Mouse (Mus musculus) T-cell, adult 2 months (primary cell): ENCODE data around the gene Npas2.

Experiments used
- DNase-seq: peaks from one replicate; pipeline ENCODE4 v3.0.0; 2022; ENCODE audit warnings: low spot score

The Npas2 gene

DNA sequence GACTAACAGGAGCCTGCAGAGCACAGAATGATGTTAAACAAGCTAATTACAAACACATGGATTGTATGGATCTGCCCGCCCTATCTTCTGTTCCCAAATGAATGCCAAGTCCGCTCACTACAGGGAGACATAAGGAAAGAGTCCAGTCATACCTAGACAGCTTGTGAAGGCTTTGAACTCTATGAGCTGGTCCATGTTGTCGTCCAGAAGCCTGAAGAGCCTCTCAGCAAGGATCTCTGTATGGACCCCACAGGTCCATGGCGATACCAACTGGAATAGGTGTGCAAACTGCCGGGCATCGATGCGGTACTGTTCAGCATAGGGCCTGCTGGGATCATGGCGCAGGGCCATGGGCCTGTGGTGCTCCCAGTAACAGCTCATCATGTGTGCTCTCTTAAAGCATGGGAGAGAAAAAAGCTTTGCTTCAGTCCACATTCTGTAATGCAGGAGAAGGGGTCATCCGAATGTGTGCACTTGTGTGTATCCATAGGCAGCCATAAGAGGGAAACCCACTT lies 183.3 kb downstream of the Npas2 start:
- DNase-seq: no peak

DNA sequence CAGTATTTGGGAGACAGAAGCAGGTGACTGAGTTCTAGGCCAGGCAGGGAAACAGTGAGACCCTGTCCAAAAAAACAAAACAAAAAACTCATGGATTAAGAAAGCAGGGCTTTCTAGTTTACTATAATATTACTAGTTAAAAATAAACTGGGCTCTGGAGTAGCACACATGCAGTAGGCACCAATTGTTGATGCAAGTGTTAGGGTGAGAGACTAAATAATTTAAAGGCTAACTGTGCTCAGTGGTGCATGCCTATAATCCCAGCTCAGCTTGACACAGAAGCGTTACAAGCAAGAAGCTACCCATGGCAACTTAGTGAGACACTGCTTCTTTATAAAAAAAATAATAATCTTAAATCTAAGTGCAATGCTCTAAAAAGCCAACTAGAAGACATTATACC lies 185.0 kb downstream of the Npas2 start:
- DNase-seq: no peak

DNA sequence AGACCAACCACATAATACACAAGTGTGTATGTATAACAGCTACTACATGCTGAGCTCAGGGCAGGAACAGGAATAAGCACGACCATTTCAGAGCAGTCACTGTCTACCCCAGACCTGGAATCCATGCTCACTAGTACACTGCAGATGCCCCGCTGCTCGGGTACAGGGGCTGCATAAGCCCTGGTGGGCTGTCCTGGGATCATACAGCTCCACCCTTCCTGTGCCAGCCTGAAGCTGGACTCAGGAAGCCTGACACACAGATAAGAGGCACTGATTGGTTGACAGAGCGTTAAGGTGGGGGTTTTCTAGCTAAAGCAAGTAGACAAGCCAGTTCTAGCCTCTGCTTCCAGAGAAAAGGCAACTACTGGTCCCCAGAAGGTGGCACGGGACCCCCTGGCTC lies 185.5 kb downstream of the Npas2 start:
- no peak for DNase-seq

DNA sequence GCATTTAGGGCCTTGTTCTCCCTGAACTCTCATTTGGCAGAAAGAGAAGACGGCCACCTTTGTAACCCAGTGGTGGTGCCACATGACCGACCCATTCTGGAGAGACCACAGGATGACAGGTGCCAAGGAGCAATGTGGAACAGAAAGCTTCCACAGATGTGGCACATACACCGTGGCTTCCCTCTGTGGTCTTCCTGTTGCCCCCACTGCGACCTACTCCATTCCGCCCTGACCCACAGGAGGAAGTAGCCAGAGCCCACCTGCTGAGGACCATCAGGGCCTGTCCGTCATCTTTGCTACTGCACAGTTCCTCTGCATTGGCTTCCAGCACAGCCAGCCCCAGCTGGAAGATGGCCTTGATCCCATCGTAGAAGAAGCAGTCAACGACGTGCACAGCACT lies 187.5 kb downstream of the Npas2 start:
- no peak for DNase-seq

DNA sequence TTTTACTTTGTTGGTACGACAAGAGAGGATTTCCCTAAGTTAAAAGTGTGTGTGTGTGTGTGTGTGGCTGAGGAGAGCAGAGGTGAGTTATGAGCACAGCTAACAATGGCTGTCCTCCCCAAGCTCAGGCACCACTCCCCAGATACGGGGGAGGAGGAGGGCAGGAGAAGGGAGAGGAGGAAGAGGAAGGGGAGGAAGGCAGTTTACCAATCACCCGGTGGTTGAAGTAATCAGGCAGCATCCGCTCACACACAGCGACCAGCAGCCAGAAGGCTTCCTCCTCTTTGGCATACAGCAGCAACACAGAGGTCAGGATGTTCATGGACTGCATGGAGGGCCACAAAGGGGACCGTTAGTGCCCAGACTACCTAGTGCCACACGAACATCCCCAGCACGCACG lies 191.4 kb downstream of the Npas2 start:
- no peak for DNase-seq

DNA sequence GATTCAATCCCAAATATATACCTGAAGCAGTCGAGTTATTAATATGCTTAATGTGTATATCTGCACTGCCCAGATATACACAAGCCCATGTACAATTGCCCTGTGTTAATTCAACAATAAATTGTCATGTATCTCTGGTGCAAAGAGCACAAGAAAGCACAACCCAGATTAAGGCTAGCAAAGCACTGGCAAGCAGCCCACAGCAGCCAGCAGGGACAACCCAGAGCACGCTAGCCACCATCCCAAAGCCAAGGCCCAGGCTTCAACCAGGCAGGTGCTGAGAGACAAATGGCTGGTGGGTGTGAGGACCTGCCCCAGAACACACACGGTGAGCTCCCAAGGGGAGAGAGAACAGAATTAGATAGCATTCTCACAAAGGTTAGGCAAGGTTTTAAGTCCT lies 192.9 kb downstream of the Npas2 start:
- no peak for DNase-seq

DNA sequence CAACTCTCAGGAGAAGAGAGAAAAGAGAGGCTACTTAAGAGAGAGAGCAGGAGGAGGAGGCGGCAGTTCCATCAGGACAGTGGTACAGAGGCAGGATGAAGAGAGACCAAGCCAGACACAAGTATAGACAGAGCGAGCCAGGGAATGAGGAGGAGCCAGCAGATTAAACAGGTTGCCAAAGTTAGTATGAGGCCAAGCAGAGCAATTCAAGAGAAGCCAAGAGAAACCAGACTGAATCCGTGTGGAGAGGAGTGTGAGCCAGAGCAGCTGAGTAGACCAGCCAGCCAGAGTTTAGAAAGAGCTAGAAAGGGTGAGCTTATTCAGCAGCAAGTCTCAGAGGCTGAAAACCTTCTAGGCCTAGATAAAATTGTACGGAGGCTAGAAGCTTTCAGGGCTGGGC lies 194.0 kb downstream of the Npas2 start:
- no peak for DNase-seq

DNA sequence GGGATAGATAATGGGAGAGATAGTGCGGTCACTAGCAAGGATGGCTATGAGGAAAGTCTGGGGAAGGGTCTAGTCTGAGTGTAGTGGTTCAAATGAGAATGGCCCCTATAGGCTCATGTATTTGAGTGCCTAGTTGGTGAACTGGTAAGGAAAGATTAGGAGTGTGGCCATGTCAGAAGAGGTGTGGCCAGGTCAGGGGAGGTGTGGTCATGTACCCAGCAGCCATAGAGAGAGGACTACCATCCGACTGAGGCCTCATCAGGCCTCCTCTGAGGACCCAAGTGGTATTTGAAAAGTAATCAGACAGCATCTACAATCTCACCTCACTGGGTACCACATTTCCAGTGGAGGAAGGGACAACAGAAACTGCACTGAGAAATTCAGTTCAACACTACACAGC lies 194.6 kb downstream of the Npas2 start:
- no peak for DNase-seq

DNA sequence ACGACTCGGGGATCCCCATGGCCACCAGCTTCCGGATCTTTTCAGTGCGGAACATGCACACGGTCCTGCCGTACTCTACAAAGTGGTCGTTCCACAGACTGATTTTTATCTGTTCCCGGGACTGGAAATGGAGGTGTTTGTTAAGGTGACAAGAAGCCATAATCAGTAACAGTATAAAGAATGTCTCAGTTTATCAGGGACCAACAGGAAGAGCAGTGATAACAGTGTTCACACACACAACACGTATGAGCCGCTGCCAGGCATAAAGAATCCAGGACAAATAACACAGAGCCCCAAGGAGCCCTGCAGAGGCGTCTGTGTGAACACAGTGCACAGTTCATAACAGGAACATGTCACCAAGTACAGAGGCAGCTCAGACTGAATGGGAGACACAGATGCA lies 195.8 kb downstream of the Npas2 start:
- DNase-seq: no peak

DNA sequence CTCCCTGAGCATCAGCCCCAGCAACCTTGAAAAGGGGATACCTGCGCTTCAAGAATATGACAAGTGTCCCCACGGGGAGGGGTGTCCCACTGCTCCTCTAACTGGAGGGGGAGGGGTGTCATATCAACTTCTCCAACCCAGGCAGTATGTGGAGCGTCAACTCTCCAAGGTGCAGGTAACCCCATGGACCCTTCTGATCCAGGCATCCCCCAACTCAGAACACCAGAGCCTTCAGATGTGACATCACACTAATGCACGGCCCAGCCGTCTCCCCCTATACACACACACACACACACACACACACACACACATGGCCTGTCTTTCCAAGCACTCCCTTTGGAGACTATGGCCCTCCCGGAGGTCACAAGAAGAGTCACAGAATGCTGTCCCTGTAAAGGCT lies 198.1 kb downstream of the Npas2 start:
- DNase-seq: no peak

DNA sequence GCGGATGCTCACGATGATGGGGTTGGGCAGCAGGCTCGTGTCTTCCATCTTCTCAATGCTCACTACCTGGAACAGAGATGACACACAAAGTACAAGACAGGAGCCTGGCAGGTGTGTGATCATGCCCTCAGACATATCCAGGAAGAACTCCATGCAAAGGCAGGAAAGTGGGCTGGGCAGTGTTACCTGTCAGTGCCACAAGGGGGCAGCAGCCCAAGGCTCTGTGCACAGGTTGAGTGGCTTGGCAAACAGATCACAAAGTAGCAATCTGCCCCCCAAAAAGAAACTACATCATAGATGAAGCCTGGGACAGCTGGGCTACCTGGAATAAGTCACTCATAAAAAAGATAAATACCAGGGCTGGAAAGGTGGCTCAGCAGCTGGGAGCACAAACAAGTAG lies 198.7 kb downstream of the Npas2 start:
- DNase-seq: peak; percentile 55

DNA sequence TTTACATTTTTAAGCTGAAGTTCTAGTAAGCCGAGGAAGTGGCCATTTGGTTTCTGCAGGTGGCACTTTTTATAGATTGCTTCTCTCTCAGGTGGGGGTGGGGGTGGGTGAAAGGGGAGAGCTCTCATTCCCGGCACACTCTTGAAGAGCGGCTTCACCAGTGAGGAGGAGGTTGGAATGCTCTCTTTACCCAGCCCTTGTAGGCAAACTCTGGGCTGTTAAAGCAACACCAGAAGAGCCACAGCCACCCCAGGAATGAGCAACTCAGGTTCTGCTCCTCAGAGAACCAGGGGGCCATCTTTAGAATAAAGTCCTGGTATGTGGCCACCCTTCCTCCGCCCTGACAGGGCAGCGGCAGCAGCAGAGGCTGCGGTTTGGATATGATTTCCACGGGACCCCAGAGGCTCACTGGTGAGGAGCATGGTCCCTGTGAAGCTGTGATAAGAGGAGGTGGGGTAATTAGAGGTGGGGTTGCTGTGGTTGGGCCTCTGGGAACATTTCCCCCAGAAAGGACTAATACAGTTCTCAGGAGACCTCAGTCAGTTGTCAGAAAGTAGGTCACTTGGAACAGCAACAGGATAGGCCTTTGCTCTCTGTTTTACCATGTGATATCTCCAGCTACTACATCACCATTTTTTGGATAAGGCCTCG lies 199.8 kb downstream of the Npas2 start:
- DNase-seq: no peak

DNA sequence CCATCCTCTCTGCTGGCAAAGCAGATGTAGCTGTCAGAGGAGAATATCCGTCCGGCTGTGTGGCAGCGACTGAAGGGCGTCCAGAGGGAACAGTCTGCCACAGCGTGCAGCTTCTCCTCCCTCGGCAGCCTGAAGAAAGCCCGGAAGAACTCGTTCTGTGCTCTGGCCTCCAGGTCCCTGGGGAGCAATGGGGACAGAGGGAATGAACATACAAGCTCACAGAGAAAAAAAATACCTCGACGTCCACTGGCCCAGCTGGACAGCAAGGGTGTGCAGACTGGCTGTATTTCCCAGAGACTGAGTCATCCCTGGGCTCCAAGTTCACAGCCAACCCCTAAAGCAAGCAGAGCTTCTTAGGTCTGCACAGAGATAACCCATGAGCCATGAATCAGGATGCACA lies 200.6 kb downstream of the Npas2 start:
- DNase-seq: no peak

DNA sequence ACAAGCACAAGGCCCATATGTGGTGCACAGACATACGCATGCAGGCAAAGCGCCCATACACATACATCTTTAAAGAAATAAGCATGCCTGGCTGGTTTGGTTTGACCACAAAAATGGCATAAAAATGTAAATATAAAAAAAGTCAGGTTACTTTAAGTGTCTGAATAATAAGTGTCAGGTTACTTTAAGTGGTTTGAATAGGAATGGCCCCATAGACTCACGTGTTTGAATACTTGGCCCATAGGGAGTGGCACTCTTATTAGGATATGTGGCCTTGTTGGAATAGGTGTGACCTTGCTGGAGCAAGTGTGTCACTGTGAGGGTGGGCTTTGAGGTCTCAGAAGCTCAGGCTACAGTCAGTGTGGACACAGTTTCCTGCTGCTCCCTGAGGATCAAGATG lies 201.1 kb downstream of the Npas2 start:
- no peak for DNase-seq

DNA sequence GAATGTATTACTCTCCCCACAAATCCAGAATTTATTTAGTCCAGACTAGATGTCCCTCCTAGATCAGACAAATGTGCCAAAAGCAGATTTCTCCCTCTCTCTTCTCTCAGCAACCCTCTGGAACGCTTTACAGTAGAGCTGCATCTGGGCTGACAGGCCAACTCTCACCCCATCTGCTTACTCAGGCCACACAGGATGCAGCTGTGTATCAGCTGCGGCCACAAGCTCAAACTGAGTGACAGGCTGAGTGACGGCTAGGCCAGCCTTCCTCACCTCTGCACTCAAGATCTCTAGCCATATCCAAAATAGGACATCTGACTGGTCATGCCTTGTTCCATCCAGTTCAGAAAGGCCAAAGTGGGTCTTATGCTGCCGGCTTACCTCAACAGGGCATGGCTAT lies 202.8 kb downstream of the Npas2 start:
- no peak for DNase-seq

DNA sequence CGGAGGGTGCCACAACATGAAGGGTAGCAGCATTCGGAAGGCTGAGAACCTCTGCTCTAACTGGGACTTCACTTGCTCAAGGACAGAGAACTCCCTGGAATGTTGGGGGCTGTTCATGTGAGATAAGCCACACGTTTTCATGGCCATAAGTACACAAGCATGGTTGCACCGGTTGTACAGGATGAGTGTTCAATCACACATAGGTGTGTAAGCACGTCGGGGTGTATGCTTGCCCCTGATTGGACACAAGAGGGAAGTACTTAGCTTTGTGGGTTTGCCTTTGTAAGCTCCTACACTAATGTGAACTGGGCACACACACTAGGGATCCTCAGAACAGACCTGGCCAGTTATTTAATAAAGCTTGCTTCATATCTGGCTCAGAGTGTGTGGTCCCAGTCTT lies 204.8 kb downstream of the Npas2 start:
- no peak for DNase-seq

DNA sequence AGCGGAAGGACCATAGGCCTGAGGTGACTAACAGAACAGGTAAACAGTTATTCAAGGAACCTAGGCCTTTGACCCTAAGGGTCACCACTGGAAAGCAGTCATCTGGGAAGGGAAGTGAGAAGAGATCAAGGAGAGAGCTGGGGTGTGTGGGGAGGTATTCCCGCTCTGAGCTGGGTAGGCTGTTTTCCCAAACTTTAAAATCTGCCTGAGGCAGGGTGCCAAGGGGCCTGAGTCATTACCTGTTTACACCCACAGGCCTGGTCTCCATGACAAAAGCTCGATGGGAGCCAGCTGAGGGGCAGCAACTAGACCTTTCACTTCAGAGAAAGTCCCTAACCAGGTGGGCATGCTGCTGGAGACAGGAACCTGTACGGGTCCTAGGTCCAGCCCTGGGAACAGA lies 205.7 kb downstream of the Npas2 start:
- no peak for DNase-seq

DNA sequence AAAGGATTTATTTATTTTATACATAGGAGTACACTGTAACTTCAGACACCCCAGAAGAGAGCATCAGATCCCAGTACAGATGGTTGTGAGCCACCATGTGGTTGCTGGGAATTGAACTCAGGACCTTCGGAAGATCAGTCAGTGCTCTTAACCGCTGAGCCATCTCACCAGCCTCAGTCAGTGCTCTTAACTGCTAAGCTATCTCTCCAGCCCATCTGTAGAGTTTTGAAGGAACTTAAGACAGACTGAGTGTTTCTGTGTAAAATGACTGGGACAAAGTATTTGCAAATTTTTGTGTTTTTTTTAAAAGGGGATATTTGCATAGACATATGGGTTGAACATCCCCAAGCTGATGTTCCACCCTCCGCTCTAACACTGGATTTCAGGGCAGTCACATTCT lies 206.6 kb downstream of the Npas2 start:
- DNase-seq: no peak

DNA sequence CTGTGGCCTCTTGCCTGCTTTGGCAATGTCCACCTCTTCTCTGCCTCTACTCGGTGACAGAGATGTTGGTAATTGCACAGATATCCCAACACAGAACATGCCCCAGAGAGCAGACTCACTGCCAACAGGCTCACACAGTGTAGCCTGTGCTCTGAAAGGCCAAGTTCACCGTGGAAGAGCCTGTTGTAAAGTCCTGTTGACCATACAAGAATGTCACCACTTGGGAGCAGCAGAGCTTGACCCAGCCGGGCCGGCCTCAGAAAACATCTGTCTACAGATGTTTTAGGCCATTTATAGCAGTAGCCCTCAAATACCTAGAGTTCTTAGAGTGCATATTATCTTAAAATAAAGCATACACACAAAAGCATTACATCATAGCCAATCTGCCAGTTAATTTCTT lies 213.6 kb downstream of the Npas2 start:
- no peak for DNase-seq

DNA sequence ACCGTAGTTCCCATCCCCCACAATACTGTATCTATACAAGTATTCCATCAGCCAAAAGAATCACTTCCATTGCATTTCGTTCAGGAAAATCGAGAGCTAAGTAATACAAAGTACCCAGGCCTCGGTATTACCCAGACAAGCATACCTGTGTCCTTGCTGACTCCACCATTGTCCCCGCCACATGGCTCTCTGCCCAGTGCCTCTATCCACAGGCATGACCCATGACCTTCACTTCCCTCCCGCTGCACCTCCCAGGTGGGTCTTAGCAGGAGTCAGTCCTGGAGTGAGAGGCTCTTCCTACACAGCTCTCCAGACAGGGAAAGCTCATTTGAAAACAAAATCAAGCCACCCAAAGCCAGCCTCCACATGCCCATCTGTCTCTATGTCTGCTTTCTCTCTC lies 214.6 kb downstream of the Npas2 start:
- no peak for DNase-seq

DNA sequence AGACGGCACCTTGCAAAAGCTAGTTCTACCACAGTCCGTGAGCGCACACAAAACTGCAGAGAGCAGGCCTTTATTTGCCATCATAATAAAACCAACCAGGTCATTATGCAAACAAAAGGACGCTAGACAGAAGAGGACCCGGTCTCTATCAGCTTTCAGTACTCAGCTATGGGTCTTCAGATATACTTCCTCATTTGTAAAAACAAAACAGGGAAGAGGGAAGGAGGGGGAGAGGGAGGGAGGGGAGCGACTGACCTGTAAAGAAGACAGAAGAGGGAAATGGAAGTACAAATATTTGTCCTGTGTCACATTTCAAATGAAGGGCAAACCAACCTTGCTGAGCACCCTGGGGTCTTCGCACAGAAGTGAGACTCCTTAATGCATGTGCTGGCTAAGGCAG lies 215.1 kb downstream of the Npas2 start:
- no peak for DNase-seq

DNA sequence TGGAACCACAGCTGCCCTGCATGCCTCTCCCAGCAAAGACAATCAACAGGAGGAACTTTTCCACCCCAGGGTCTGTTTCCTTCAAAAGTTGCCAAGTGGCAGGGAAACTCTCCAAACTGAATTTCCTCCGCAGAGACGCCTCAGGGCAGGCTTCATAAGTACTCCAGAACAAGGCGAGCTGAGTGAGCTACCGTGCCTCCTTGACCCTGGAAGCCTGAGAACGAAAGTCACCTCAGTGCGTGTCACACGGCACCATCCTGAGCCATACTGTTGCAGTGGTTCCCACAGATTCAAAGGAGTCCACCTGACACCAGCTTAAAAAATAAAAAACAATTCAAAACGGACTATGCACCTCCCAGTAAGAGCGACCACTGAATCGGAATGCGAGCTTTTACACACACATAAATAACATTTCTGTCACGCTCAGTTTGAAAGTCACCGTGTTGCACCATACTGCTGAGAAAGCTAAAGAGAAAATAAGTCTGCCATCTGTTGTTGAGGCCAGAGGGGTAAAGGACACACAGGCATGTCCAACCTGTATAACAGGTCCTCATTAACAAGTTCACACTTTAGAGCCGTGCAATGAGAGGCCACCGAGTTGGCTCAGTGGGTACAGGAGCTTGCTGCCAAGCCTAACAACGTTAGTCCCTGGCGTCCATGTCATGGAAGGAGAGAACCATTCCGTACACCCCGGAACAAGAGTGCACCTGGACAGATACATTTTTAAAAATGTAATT lies 216.7 kb downstream of the Npas2 start:
- DNase-seq: no peak
